Mouse (Mus musculus): ENCODE results near the gene Galm.
"Not testable (repeated sequence)": the region's sequence is repeated elsewhere in the genome, so short reads cannot be mapped to it uniquely, and the experiment has no call there.

Gene Galm

DNA sequence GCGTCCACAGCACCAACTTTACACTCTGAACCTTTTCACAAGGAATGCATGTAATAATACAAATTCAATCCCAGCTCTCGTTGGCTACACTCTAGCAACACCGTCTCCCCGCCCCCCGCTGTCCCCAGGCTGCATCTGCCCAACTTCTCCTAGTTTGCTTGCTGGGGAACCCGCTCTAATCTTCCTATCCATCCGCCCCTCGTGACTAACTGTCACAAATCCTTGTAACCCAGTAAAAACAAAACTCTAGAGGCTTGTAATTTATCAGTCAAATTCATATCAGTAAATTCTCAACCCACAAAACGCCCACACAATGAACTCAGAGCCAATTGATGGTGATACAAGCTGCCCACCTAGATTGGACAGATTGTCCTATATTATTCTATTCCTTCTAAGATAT is 93.9 kb downstream of the Galm start:
- DNase-seq = no peak

DNA sequence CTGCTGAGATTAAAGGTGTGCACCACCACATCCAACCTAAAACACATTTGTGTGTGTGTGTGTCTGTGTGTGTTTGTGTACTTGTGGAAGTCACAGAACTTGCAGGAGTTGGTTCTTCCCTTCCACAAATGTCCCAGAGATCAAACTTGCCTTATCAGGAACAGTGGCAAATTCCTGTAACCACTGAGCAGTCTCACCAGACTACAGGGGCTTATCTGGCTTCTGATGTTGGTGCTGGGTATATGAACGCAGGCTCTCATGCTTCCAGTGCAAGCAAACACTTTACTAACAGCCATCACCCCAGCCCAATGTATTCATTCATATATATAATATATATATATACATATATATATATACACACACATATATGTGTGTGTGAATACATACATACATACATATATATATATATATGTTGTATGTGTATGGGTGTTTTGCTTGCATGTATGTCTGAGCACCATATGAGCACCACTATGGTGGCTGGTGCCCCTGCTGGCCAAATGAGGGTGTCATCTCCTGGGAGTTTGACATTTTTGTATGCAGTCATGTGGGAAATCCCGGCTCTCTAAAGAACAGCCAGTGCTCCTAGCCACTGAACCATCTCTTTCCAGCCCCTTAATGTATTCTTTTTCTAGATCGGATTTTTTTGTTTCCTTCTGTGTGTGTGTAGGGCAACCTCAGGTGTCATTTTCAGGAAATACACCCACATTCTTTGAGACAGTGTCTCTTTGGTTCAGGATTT is 94.8 kb downstream of the Galm start:
- peak; percentile 29 for DNase-seq

DNA sequence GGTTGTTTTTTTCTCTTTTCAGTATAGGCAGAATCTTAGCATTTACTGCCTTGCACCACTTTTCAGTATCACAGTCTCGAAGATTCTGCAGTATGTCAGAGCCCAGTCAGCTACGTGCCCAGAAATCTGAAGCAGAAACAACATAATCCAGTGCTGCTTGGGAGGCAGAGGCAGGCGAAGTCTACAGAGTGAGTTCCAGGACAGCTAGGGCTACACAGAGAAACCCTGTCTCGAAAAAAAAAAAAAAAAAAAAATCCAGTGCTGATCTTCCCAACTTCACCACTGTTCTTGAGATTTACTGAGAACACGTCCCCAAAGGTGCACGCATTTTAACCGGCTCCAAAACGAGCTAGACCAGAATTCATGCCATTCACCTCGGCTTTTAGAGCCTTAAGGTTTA is 96.6 kb downstream of the Galm start:
- peak; percentile 7 for DNase-seq

DNA sequence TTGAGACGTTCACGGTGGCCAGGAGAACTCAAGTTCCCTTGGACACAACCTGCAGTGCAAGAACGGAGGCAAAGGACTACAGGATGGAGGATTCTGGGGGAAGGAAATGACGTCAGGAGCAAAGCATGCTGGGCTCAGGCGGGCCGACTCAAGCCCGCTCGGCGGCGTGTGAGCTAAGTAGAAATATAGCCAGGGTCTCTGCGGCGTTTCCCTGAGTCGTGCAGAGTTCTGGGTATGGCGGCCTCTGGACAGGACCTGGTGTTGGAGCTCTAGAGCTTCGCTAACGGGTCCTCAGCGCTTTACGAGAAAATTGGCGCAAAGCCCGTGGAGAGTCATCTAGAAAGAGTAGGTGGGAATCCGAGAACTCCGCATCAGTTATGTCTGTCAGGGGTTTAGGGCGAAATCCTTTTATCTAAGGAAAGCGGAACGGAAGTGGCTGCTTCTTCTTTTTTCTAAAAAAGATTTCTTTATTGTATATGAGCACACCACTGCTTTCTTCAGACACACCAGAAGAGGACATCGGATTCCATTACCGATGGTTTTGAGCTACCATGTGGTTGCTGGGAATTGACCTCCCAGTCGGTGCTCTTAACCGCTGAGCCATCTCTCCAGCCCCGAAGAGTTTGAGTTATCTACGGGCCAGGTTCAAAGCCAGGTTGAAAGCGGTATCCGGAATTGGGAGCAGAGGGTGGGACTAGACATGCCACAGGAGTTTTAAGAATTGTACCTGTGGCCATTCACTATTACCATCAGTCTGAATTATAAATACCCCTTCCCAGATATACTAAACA is 97.2 kb downstream of the Galm start, which contains the start of gene Gemin6:
Gene Gemin6, plus strand, starts transcription at position 116 of the 791 bp plus-strand sequence.
- DNase-seq = peak; percentile 91

DNA sequence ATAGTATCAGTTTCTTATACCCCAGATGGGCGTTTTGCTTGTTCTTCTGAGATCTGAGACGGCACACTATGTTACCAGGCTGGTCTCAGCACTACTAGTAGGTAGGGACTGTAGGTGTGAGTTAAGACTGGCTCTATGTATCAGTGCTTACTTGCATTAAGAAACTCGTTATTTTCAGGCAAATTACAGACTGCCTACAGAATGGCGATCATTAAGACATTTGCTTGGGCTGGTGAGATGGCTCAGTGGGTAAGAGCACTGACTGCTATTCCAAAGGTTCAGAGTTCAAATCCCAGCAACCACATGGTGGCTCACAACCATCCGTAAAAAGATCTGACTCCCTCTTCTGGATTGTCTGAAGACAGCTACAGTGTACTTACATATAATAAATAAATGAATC is 97.9 kb downstream of the Galm start:
- DNase-seq = not testable (repeated sequence)

DNA sequence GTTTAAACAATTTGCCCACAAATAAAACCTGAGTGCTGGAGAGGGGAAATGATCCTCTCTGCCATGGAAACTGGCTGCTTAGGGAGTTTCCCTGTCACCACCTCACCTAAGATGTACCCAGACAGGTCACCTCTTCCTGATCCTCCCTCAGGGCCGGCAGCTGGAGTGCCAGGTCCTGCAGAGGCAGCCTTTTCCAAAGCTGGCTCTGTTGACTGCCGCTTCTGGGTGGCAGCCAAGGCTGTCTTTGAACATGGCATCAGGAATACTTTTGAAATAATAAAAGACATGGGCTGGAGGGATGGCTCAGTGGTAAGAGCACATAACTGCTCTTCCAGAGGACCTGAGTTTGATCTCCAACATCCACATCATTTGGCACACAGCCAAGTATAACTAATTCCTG is 102.1 kb downstream of the Galm start:
- DNase-seq = no peak

DNA sequence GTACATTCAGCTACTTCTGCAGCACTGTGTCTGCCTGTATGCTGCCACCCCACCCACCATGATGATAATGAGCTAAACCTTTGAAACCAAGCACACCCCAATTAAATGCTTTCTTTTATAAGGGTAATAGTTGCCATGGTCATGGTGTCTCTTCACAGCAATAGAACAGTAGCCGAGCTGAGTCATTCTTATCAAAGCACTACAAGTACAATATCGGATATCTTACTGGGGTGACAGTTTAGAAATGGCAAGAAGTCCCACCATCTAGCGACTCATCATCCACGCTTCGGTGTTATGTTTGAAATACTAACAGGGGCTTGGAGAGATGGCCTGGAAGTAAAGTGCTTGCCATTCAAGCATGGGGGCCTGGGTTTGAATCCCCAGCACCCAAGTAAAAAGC is 106.6 kb downstream of the Galm start:
- DNase-seq = no peak

DNA sequence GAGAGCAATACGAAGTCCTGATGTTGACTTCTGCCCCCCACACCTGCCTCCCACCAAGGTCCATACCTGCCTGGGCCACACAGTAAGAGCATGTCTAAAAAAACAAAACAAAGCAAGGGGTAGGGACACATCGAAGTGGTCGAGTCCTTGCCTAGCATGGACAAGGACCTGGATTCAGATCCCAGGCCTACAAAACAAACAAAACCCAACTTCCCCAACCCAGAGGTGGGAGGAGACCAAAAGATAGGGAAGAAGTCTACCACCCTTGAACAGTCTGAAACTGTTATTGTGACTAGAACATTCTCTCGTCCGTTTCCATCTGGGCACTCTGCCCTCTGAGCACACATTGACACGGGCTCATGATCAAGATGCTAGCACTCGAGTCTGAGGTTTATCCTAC is 107.1 kb downstream of the Galm start:
- DNase-seq = no peak
